Mouse (Mus musculus) left cerebral cortex, postnatal 14 days (tissue): ENCODE data around the gene Arl3. TPM values are rescaled to one million over a fixed set of nuclear protein-coding genes. Genes with fewer than 3 reads are reported as not detected.

Experiments used
- DNase-seq, 2 experiments: peaks; one replicate each; pipeline ENCODE4 v3.0.0; 2021 to 2022; ENCODE audit warnings: low spot score in 2 of 2, mixed read lengths in 1 of 2
- intact Hi-C: fragments of 180-260 bp; cut with DNase I; formaldehyde crosslinking; loops from one replicate; pipeline ENCODE4 v1.15.1; 2025
- total RNA-seq, 2 experiments: library from RNA; stranded (reverse); gene quantifications; 2 replicates each; pipeline ENCODE4 v1.2.3; 2021

Arl3 gene
- total RNA-seq, 2 experiments from 2014 or later = 103 to 116 TPM

- DNase-seq = peak; percentile 56 to 68
- intact Hi-C loops = no loop called here
These were observed 88.5 kb downstream of the Arl3 start for GRCm38 (mm10) chr19:46484518-46484917.

GRCm38 (mm10) chr19:46483701-46484328, 89.2 kb downstream of the Arl3 start:
- DNase-seq = peak in 1 of 2 experiments; percentile 80
- intact Hi-C loops = no loop called here

GRCm38 (mm10) chr19:46482896-46483516, 90.0 kb downstream of the Arl3 start:
- intact Hi-C loops = no loop called here
- no peak for DNase-seq

GRCm38 (mm10) chr19:46481756-46482155, 91.2 kb downstream of the Arl3 start:
- intact Hi-C loops = no loop called here
- no peak for DNase-seq

- no peak for DNase-seq
- intact Hi-C loops = no loop called here
These were observed 91.6 kb downstream of the Arl3 start for GRCm38 (mm10) chr19:46481352-46481751.

Other genes starting within 250 kb of the Arl3 start
- 100 to 1,000 TPM; 580 to 627 TPM for gene Psd, start 246.0 kb downstream of the Arl3 start, total RNA-seq
- 10 to 100 TPM; 26.4 to 50.4 TPM for gene Fbxl15, start 245.0 kb downstream of the Arl3 start, total RNA-seq
- 100 to 1,000 TPM; 186 to 274 TPM for gene Cuedc2, start 234.5 kb downstream of the Arl3 start, total RNA-seq
- 10 to 100 TPM; 28.7 to 47.5 TPM for gene Mfsd13a, start 232.1 kb downstream of the Arl3 start, total RNA-seq
- 1 to 10 TPM in 1 of 2 experiments, under 1 TPM in 1; 0.94 to 1.1 TPM for gene 2310034G01Rik, start 222.9 kb downstream of the Arl3 start, total RNA-seq
- 100 to 1,000 TPM; 217 to 220 TPM for gene Actr1a, start 177.4 kb downstream of the Arl3 start, total RNA-seq
- 10 to 100 TPM; 16.8 to 18.6 TPM for gene Sufu, start 176.3 kb downstream of the Arl3 start, total RNA-seq
- gene Trim8, start 71.5 kb downstream of the Arl3 start, total RNA-seq = 100 to 1,000 TPM; 103 to 110 TPM
- 1 to 10 TPM; 4.1 to 6.0 TPM for gene Sfxn2, start 167 bp upstream of the Arl3 start, total RNA-seq
- 10 to 100 TPM; 40.5 to 45.8 TPM for gene Wbp1l, start 25.9 kb upstream of the Arl3 start, total RNA-seq
- not detected for gene Cyp17a1, start 100.0 kb upstream of the Arl3 start, total RNA-seq
- gene Borcs7, start 116.7 kb upstream of the Arl3 start, total RNA-seq = 10 to 100 TPM; 21.6 to 22.3 TPM
- 10 to 100 TPM; 16.8 to 18.4 TPM for gene As3mt, start 134.3 kb upstream of the Arl3 start, total RNA-seq
- 10 to 100 TPM; 35.6 to 36.1 TPM for gene Cnnm2, start 188.4 kb upstream of the Arl3 start, total RNA-seq